Mouse (Mus musculus) cortical plate, adult 2 months (tissue): ENCODE measurements around the gene Nxt1. TPM values are rescaled to one million over a fixed set of nuclear protein-coding genes. Genes with fewer than 3 reads are reported as not detected.
A peak's percentile ranks its signal among the peaks of the same experiment; 100 is the strongest.

ENCODE experiments used
- H3K27ac ChIP-seq: fragments of 200-500 bp; 2 replicates; pipeline ENCODE4 v1.5.1; 2012; ENCODE audit warnings: low read length, control low read depth, inconsistent platforms; ENCODE audit not compliant: insufficient read depth
- H3K4me1 ChIP-seq: fragments of 200-500 bp; 2 replicates; pipeline ENCODE4 v1.6.1; 2011; ENCODE audit warnings: low read length; ENCODE audit not compliant: control insufficient read depth, insufficient read depth
- H3K4me3 ChIP-seq: fragments of 200-500 bp; 2 replicates; pipeline ENCODE4 v1.5.1; 2011; ENCODE audit warnings: mild to moderate bottlenecking, low read length, control low read depth; ENCODE audit not compliant: insufficient read depth
- CTCF ChIP-seq: fragments of 200-500 bp; IDR thresholded peaks from 2 replicates; pipeline ENCODE4 v1.5.1; 2011; ENCODE audit warnings: mild to moderate bottlenecking, control low read depth, low read length; ENCODE audit not compliant: insufficient read depth; ENCODE audit errors: extremely low read depth
- POLR2A ChIP-seq: fragments of 200-500 bp; IDR thresholded peaks from 2 replicates; pipeline ENCODE4 v1.6.1; 2011; ENCODE audit warnings: mild to moderate bottlenecking, low read length, control low read depth; ENCODE audit not compliant: insufficient read depth; ENCODE audit errors: extremely low read depth
- polyA plus RNA-seq: library from polyadenylated mRNA; depleted of rRNA; stranded (reverse); fragments of >200 nt; gene quantifications from 2 replicates; pipeline ENCODE4 v1.2.3, GENCODE M21; 2012; rRNA removed

Nxt1 gene
- polyA plus RNA-seq: 22.1 and 22.9 TPM in 2 replicates

DNA sequence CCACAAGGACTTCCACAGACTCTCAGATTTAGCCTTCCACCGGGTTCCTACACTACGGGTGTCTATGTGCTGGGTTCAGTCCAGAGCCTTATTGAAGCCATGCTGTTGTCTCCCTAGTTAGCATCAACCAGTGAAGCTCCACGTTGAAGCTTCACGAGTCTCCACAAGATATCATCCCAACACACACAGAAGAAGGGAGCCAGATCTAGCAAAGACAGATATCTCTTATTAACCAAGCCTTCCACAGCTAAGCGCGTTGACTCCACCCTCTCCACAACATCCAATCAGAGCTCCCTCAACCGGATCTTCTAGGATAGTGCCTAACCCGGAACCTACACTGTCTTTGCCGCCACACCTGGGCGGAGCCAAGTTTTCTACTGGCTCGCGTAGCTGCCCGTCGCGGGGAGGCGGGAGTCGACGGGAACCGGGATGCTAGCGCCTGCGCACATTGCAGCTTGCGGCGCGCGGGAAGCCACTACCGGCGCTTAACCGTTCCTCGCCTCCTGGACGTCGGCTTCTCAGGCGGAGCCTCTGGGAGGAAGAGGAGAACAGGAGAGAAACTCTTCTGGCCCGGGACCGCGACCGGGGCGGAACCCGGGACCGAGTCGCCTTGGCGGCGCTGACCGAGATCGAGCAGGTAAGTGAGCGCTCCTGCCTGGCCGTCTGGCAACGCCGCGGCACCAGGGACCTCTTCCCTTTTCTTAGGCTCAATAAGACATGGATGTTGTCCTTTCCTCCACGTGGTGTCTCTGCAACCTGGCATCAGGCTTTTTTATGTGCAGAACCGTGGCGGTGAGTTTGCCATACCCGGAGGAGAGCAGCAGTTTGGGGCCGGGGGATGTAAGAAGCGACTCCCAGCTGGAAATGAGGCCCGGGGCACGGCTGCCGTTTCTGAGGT, at the start of gene Nxt1:
Gene Nxt1, plus strand, starts transcription at position 403 of the 898 bp plus-strand sequence.
- peak within 1 kb of the TSS; percentile 63 for H3K4me3 ChIP-seq
- no peak within 1 kb of the TSS for H3K27ac ChIP-seq
- peaks cover 2% of the 10 kb centered on the region; the same call in 1 of the 2 replicates for H3K4me1 ChIP-seq
- TF ChIP-seq POLR2A (peak; percentile 41), CTCF (no peak)

DNA sequence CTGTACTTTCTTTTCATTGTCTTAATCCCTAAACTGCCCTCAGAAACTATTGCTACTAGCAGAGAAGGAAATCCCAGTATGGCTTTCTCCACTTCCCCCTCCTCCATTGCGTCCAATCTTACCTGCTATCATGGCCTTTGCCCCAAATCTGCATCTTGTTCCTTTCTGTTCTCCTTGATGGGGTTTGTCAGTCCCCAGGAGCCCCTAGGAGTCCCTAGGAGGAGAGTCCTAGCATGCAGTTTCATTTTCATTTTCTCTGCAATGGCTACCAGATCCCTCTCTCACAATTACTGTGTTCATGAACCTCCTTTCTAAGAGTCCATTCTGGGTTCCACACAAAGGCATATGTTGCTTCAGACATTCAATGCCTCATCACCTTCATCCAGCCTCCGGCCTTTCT, 49.3 kb upstream of the Nxt1 start:
- Histone ChIP-seq H3K4me3 (no peak overlapping the region), H3K27ac (no peak overlapping the region), H3K4me1 (peaks cover 3% of the 10 kb centered on the region; the same call in 1 of the 2 replicates)
- TF ChIP-seq POLR2A (no peak), CTCF (no peak)

DNA sequence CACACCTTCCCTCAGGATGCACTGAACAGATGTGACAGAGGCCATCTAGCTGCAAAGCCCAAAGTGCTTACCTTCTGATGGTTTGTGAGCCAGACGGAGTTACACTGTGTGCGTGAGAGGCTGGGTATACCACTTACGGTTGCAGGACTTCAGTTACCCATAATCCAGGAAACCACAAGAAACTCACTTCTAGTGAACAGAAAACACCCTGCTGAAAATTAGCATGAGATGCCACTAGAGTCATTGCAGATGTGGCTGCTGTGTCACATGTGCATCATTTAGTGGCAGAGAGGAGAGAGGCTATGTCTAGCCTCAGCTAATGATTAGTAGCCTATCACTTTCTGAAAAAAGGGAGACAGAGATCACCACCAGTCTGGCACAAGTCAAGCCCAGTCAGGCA, 47.9 kb upstream of the Nxt1 start:
- H3K27ac ChIP-seq: no peak overlapping the region
- no peak for TF ChIP-seq CTCF
- no peak for TF ChIP-seq POLR2A
- H3K4me3 ChIP-seq: no peak overlapping the region
- H3K4me1 ChIP-seq: peaks cover 3% of the 10 kb centered on the region; the same call in 1 of the 2 replicates

DNA sequence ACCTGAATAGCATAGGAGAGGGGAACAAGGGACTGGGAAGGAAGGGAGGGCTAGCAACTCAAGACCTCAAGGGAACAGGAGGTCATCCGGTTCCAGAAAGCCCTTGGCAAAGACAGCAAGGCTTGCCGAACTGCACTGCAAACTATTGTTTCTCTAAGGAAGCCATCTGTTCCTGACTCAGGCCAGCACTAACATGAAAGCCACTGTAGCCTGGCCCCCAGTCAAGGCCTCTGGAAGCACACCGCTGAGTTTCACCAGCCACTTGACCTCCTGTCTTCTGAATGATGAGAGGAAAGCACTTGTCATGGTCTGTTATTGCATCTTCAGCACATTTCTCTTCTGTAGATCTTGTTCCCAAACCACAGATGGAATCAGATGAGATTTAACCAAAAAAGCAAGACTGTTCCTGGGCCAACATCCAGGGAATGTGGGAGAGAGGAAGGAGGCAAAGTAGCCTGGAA, 45.4 kb upstream of the Nxt1 start:
- Histone ChIP-seq H3K27ac (no peak overlapping the region), H3K4me1 (peaks cover 3% of the 10 kb centered on the region; the same call in 1 of the 2 replicates), H3K4me3 (no peak overlapping the region)
- TF ChIP-seq POLR2A (no peak), CTCF (no peak)

DNA sequence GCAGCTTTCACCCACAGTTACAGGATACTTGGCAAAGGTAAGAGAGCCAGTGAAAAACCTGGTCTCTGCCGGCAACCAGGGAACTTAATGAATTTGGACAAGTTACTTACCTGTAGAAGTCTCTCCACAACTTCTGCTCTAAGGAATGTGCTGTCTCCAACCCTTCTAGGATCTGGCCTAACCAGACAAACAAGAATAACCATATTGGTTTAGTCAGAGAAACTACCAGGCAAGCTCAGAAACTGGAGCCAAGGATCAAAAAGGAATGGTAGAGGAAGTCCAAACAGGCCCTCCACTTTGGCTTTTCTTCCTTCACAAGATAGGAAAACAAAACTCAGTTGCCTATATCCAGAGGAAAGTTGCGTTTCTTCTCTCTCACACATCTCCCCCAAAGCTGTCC, 41.4 kb upstream of the Nxt1 start:
- H3K4me3 ChIP-seq: no peak overlapping the region
- TF ChIP-seq CTCF: no peak
- no peak for TF ChIP-seq POLR2A

DNA sequence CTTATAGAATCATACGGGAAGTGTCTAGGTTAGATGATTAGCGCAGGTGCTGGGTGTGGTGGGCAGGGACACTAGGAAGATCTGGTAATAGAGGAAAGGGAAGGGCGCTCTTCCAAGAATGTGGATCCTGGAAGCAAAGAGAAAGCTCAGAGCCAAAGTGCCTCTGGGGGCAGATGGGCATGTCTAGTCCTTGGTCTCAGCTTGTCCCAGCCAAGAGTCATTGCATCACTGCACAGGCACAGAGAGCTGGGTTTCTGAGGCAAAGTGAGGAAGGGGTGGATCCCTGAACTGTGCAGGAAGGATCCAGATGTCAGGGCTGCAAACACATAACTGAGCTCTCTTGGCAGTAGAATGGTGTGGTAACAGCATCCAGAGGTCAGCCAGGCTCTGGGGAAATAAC, 40.8 kb upstream of the Nxt1 start:
- peaks cover 9% of the 10 kb centered on the region for H3K4me1 ChIP-seq
- no peak overlapping the region for H3K27ac ChIP-seq
- no peak overlapping the region for H3K4me3 ChIP-seq
- TF ChIP-seq POLR2A: no peak
- TF ChIP-seq CTCF: no peak

More for the DNA sequence above, 41.4 kb upstream of the Nxt1 start:
- Histone ChIP-seq H3K27ac (no peak overlapping the region), H3K4me1 (peaks cover 9% of the 10 kb centered on the region)

DNA sequence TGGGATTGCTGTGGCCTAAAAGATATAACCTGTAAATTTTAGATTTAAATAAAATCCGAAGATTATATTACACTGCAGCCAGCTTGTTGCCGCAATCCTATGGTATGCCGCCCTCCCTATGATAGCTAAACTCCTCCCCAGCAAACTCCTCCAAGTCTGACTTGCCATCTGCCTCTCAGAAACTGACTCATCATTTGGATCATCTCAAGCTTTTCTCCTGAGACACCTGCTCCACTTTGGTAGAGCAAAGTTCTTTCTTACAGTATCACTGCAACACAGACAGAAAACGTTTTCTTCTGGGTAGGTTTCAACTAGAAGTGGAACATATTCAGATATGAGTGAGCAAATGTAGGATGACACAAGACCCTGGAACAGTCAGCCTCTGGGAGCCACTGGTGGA, 37.9 kb upstream of the Nxt1 start:
- no peak overlapping the region for H3K27ac ChIP-seq
- H3K4me1 ChIP-seq: peaks cover 5% of the 10 kb centered on the region; the same call in 1 of the 2 replicates
- no peak overlapping the region for H3K4me3 ChIP-seq
- no peak for TF ChIP-seq POLR2A
- no peak for TF ChIP-seq CTCF

DNA sequence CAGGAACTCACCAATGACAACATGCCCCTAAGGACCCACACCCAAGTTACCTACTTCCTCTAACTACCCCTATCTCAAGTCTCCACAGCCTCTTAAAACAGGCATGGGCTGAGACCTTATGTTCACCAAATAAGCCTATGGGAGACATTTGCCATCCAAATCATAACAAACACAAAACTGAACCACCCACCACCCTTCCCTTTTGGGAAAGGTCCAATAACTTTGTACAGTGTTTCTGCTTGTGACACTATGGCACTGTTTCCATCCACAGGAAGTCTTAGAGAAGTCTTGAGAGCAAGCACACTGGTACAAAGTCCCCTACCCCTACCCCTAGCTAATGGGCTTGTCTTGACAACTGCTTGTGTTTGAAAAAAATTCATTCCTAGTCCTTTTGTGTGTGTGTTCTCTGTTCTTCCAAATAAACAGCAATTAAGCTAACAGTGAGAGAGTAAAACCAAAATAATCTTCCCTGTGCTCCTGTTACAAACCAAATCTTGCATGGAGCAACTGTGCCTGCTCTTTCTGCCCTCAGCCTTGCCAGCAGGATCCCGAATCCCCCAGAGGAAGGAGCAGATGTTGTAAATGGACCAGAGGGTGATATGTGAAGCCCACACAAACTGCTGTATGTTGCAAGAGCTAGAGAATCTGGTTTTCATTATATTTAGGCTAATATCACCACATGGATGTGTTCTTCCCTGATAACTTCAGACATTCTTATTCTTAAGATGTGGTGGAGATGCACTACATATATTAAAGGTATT, 29.6 kb upstream of the Nxt1 start:
- Histone ChIP-seq H3K27ac (no peak overlapping the region), H3K4me1 (no peaks in the 10 kb centered on the region), H3K4me3 (no peak overlapping the region)
- TF ChIP-seq CTCF (no peak), POLR2A (no peak)

DNA sequence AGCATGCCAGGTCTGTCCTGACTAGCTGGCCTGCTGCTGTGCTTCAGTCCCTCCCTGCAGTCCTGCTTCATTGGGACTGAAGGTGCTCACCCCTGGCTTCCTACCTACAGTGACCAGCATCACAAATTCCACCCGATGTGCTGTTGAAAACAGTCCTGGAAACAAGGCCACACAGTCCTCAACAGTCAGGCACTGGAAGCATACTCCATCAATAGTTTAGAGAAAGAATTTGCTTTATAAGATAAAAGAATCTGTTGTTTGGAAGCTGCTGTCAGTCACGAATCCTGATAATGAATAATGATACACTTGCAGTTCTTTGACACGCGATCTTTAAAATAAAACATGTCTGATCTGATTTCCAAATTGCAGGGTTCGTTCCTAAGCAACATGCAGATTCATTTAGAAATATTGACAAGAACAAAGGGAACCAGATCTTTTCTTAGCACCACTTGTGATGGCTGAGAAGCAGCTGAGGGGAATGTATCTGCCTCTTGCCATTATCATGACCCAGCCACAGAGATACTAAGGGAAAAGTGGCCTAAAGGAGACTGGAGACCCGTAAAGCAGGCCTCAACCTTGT, 27.9 kb upstream of the Nxt1 start:
- Histone ChIP-seq H3K27ac (no peak overlapping the region), H3K4me1 (no peaks in the 10 kb centered on the region), H3K4me3 (no peak overlapping the region)
- TF ChIP-seq POLR2A: no peak
- no peak for TF ChIP-seq CTCF
